ENCODE assay signal across 8 mouse cellular contexts in the genomic region with DNA sequence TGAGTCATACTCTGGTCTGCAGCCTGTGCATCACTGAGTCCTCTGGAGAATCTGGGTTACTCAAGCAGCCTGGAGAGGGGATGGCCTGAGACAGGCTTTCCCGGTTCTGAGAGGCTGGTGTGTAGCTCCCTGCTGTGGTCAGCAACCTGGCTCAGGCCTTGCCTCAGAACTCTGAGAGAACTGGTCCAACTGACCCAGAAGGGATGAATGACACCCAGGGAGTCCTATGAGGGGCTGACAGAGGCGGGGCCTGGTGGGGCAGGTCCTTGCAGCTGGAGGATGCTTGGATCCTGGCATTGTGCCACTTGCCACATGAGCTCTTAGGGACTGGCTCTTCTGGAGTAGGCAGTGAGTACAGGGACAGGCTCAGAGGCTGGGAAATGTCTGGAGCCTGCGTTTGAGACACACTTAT. TPM values are rescaled to one million over a fixed set of nuclear protein-coding genes. Genes with fewer than 3 reads are reported as not detected.
DNase-seq lines count a peak whose midpoint lies in the region; ATAC-seq lines count a peak whose summit lies in the region.

No protein-coding gene starts in this region.

- H3K9ac ChIP-seq in heart, embryonic 14.5 days (ENCODE audit: low read length): no peak overlapping the region
- no peak overlapping the region for H3K9ac ChIP-seq in liver, embryonic 11.5 days (ENCODE audit: low read depth, low read length)

- H3K27ac ChIP-seq in heart, embryonic 14.5 days (replicated peaks in 1 of 2; ENCODE audit: control insufficient read depth in 1 of 2, insufficient read depth in 1 of 2, low read depth in 2 of 2, low read length in 2 of 2): 0 out of 4 replicates have a peak overlapping the region, but pooled peaks of 1 of the 2 experiments have one; percentile 19
- no peak overlapping the region for H3K27ac ChIP-seq in liver, embryonic 11.5 days (ENCODE audit: low read depth, low read length)

- peak; percentile 40 for DNase-seq in urinary bladder, postnatal 25 days (ENCODE audit: low spot score)
- DNase-seq in urinary bladder, adult 2 months (ENCODE audit: low spot score): no peak
- DNase-seq in cerebellum, postnatal 36 days: peak; percentile 62 to 67
- DNase-seq in kidney, postnatal 4 days: peak; percentile 69 to 77
- peak; percentile 82 to 89 for DNase-seq in lung, postnatal 4 days
- no peak for DNase-seq in thymus, postnatal 10 days (ENCODE audit: low spot score in 2 of 2)
- DNase-seq in liver, embryonic 11.5 days (ENCODE audit: low spot score): no peak

- no peak overlapping the region for H3K4me3 ChIP-seq in heart, embryonic 14.5 days (ENCODE audit: control insufficient read depth in 1 of 2, insufficient read depth in 1 of 2, low read depth in 1 of 2, low read length in 2 of 2)
- H3K4me3 ChIP-seq in liver, embryonic 11.5 days (ENCODE audit: low read depth, low read length): no peak overlapping the region

- 40% methylated on average over 3 of the region's 3 CpGs for WGBS in heart, embryonic 14.5 days
- 62% methylated on average over 3 of the region's 3 CpGs for WGBS in liver, embryonic 11.5 days

- H3K36me3 ChIP-seq in heart, embryonic 14.5 days (ENCODE audit: control insufficient read depth, insufficient read depth, low read length): 0 out of 2 replicates have a peak, but pooled peaks cover 4% of the 10 kb centered on the region
- no peaks in the 10 kb centered on the region for H3K36me3 ChIP-seq in liver, embryonic 11.5 days (ENCODE audit: control insufficient read depth, insufficient read depth, low read length)

- ATAC-seq in heart, embryonic 14.5 days (ENCODE audit: insufficient number of reproducible peaks, insufficient read depth, low FRiP score, low read depth): peak; percentile 79
- ATAC-seq in liver, embryonic 11.5 days (replicated peaks; ENCODE audit: low FRiP score): no peak

- peaks cover 2 to 11% of the 10 kb centered on the region in 2 experiments; a peak in 3 of 4 replicates for H3K4me1 ChIP-seq in heart, embryonic 14.5 days (ENCODE audit: control insufficient read depth in 2 of 2, insufficient read depth in 2 of 2, low read length in 2 of 2)
- no peaks in the 10 kb centered on the region for H3K4me1 ChIP-seq in liver, embryonic 11.5 days (replicated peaks; ENCODE audit: control insufficient read depth, insufficient read depth, low read length)

- H3K27me3 ChIP-seq in heart, embryonic 14.5 days (ENCODE audit: control insufficient read depth, insufficient read depth, low read length): no peaks in the 10 kb centered on the region
- no peaks in the 10 kb centered on the region for H3K27me3 ChIP-seq in liver, embryonic 11.5 days (replicated peaks; ENCODE audit: control insufficient read depth, insufficient read depth, low read length)

- H3K9me3 ChIP-seq in heart, embryonic 14.5 days (ENCODE audit: control insufficient read depth, low read length): 0 out of 2 replicates have a peak, but pooled peaks cover 5% of the 10 kb centered on the region
- H3K9me3 ChIP-seq in liver, embryonic 11.5 days (ENCODE audit: control insufficient read depth, low read length): no peaks in the 10 kb centered on the region

- H3K4me2 ChIP-seq in heart, embryonic 14.5 days (ENCODE audit: low read length): no peak overlapping the region
- no peak overlapping the region for H3K4me2 ChIP-seq in liver, embryonic 11.5 days

RNA-seq across cellular contexts. Expression of a gene that starts 47.7 kb away (rescaled TPM):
- 6.6 and 7.6 TPM in 2 replicates for polyA plus RNA-seq in urinary bladder, adult 2 months (2012; rRNA removed)
- 41.1 and 41.3 TPM in 2 replicates for polyA plus RNA-seq in heart, embryonic 14.5 days (2014; fragmentation: Nextera tagmentation; extraction: Ambion mirVana)
- polyA plus RNA-seq in liver, embryonic 11.5 days (2014; fragmentation: Nextera tagmentation; extraction: Ambion mirVana): 3.4 and 5.5 TPM in 2 replicates

Comparison
In these comparisons a context has a peak if more than half of its experiments do, and no peak if none do; other contexts are left out.
1. DNase-seq: peak in urinary bladder, postnatal 25 days (single experiment), cerebellum, postnatal 36 days (2 of 2), kidney, postnatal 4 days (2 of 2) and lung, postnatal 4 days (2 of 2); none in urinary bladder, adult 2 months (single experiment), thymus, postnatal 10 days (0 of 2) and liver, embryonic 11.5 days (single experiment).